Mouse (Mus musculus) CD4-positive helper T cell, adult 2 months (primary cell): ENCODE measurements at regions not wholly inside any gene's neighbourhood (a gene's known extent, or its start where the extent isn't known, plus 50 kb on each side); places are given as distances from the start of the nearest gene placed in this dataset.

ENCODE experiments used
- DNase-seq: peaks from one replicate; pipeline ENCODE4 v3.0.0-alpha.2; 2012; ENCODE audit warnings: low read depth, missing footprints, low spot score

DNA sequence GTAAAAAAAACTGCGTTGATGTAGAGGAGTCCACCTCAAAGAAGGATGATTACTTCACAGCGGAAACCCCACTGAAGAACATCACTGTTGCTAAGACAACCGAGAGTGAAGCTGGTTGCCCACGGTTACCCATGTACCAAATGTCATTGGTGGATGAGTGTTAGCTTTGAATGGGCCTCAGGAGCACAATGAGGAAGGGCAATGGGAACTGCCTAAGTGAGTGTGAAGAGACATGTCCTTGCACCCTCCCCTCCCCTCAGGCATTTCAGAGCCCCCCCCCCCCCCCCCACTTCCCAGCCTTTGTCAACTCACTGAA is 96.1 kb upstream of the Chd2 start:
- DNase-seq: peak; percentile 36

DNA sequence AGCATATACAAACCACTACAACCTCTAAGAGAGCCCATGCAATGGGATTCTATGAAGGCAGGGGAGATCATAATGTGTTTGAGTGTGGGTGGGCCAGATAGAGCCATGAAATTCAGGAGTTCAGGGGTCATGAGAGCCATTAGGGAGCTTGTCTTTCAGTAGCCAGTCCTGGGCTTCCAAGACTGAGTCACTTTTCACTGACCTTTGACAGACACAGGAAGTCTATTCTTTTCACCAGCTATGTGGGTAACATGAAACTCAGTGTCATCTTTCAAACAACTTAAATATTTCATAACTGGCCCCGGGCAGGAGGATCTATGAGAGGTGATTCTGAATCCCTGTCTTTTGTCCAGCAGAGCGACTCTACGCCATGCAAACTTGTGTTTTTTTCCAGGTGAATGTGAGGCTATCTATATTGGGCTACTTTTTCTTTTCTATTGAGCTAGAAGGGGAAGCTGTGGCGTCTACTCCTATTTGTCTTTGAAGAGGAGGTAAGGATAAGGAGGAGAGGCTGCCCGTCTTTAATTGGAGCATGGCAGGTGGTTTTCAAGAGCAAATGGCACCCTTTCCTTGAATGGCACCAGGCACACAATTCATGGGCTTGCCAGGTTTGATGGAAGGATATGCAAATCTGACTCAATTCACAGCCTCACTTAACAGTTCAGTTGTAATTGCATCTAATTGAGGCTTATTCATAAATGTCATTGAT is 95.6 kb upstream of the Chd2 start:
- no peak for DNase-seq

DNA sequence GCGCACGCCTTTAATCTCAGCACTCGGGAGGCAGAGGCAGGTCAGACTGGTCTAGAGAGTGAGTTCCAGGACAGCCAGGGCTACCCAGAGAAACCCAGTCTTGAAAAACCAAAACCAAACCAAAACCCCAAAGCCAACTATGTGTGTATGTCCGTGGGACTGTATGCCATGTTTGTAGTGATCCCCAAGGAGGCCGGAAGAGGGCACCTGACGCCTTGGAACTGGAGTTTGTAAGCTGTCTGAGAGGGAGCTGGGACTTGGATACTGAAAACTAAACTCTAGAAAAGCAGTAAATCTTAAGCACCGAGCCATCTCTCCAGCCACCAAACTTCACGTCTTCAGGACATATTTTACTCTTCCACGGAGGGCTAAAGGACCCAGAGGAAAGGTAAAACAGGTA is 93.8 kb upstream of the Chd2 start:
- DNase-seq: no peak

DNA sequence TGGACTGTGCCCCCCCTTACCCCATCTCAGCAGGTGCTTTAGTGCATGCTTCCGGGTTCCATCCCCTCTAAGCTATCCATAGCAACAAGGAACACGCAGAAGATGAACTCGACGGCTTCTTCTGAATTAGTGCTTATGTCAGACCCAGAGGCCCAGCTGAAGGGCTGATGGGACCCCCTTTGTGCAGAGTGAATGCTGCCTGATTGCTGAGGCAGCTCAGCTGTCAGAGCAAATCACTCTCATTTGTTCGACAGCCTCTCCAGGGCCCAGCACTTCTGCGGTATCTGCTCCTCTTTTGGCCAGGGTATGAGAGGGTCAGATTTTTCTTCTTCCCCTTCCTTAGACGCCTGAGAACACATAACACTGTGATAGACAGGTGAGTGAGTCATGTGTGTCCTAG is 89.2 kb upstream of the Chd2 start:
- no peak for DNase-seq

DNA sequence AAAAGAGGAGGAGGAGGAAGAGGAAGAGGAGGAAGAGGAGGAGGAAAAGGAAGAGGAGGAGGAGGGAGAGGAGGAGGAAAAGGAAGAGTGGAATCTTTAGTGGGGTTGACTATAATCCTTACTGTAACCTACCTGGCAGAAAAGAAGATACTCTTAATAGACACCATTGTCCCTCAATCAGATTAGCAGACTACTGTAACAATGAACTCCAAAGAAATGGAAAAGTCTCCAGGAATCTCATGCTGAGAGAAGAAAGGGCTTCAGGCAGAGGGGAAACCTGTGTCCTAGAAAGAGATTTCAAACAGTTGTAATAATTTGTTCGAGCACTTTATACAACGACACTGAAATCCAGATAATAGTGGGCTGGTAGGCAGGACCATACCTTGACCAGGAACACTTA is 87.6 kb upstream of the Chd2 start:
- DNase-seq: no peak

DNA sequence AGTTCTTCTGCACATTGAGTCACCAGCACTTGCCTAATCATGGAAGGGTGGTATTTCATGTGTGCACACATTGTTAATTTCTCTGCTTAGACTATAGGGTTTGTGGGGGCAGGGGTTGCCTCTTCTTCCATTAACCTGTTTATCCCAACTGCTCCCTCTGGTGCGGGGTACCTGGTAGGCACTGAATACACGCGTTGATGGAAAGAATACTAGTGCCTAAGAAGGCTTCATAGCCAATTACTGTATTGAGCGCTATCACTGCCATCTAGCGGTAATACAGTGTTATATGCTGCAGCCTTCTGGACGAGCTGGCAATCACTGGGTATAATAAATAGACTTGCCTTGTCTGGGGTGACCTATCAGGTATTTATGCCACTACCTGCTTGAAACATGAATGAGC is 86.4 kb upstream of the Chd2 start:
- DNase-seq: peak; percentile 87

DNA sequence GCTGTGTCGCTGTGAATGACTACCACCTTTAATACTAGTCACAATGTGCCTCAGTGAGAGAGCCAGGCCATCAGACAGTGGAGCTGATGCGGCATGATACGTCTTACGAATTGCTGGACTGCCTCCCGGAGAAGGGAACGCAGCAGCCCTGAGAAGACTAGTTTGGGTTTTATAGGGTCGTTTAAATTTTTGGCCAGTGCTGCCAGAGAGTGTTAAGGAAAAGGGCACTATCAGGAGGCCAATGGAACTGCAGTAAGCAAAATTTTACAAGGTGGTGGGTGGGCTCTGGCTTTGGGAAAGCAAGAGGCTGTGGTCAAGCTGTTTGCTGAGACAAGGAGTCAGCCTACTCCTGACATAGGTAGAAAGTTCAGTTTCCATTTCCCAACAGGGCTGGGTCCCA is 84.7 kb upstream of the Chd2 start:
- no peak for DNase-seq

DNA sequence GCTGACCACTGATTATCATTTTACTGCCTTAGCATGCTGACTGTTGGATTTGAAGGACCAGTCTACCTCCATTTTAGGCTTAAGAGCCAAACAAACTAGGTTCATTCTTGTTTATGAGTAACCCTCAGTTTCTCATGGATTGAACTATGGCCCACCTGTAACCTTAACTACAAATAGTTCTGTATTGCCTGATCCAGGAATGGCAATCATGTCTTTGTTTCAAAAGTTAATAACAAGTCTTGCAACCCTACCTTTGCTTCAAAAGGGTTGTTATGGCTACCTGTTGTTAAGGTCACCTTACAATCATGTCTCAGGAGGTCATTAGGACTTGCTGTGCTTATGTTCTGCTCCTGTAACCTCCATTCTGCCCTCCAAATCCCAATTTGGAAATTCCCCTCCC is 84.0 kb upstream of the Chd2 start:
- no peak for DNase-seq

DNA sequence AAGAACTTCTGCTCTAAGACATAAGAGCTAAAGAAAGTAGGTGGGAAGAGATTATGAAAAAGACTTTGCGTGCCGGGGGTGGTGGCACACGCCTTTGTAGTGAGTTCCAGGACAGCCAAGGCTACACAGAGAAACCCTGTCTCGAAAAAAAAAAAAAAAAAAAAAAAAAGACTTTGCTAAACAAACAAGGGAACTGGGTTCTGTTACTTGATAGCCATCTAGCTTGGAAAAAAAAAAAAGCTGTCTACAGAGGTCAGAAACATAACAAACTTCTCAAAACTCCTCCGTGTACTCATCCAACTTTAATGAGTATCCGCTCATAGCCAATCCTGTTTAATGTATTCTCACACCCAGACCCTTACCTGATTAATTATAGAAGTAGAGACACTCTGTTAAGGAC is 83.4 kb upstream of the Chd2 start:
- DNase-seq: no peak

DNA sequence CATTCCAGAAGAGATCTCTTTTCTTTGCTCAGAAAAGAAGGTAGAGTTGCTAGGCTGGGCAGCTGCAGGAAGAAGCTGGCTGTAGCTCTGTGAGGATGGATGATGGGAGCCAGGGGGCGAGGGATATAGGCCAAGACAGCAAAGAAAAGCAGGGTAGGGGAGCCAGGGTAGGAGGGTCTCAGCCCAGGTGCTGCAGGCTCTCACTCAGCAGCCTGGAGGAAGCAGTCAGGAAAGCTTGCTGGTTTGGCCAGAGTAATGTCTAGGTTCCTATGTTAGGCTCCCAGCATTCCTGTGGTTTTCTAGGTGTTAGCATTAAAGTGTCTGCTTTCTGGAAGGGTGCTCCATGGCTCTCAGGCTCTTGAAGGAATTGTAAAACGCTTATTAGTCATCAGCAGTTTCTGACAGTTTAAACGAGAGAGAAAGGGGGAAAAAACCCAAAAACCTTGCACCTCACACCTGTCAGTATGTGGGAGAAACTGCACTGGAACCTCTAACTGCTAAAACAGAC is 82.5 kb upstream of the Chd2 start:
- DNase-seq: no peak

DNA sequence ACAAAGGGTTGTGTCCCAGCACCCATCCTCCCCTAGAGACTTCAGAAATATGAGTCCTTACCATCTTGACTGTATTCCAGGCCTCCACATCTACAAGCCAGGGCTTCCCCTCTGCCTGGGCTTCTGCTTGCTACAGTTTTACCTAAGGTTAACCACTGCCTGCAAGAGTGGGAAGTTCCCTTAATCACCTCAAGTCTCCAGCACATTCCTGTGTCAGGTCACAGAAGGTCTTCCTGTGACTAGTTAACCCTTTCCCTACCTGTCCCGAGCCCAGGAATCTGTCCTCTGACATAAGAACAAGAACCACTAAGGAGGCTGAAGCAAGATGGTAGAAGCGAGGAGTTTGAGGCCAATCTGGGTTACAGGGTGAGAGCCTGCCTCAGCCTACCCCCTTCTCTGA is 80.8 kb upstream of the Chd2 start:
- DNase-seq: peak; percentile 35

DNA sequence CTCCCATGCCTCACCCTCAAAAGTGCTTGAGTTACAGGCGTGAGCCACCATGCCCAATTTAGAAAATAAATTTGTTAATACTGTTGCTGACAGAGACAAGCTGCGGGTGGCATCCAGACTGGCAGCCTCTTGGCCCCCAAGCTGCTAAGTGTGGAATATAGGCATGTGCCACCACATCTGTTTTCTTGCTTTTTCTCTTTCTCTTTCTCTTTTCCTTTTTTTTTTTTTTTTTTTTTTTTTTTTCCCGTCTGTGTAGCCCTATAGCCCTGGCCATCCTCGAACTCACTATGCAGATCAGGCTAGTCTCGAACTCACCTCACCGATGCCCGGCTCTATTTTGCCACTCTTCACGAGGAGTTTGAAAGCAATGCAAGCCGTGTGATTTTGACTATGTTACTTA is 78.7 kb upstream of the Chd2 start:
- DNase-seq: no peak

DNA sequence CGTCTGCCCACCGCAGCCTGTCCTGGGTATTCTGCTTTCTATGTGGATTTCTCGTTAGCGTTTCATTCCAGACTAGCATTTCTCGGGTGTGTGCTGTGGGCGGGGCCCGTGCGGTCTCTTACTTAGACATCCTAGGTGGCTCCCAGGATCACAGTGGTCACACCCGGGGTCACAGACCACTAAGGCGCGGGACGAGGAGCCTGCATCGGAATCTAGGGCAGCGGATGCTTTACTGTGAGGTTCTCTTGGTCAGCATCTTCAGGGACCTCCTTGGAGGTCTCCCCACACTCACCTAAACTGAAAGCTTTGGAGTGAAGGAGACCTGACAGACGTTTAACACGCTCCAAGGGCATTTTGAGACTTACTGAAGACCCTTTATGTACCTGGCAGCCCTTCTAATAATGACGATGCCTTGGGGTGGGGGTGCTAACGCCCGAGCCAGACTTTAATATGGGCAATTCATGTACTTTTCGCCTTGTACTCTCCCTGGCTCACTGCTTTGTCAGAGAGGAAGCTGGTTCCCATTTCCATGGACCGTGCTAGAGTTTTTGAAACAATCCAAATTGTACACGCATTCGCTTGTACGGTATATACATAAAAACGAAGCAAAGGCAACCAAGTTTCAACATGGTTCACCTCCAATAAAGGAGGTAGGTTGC is 77.3 kb upstream of the Chd2 start:
- no peak for DNase-seq

DNA sequence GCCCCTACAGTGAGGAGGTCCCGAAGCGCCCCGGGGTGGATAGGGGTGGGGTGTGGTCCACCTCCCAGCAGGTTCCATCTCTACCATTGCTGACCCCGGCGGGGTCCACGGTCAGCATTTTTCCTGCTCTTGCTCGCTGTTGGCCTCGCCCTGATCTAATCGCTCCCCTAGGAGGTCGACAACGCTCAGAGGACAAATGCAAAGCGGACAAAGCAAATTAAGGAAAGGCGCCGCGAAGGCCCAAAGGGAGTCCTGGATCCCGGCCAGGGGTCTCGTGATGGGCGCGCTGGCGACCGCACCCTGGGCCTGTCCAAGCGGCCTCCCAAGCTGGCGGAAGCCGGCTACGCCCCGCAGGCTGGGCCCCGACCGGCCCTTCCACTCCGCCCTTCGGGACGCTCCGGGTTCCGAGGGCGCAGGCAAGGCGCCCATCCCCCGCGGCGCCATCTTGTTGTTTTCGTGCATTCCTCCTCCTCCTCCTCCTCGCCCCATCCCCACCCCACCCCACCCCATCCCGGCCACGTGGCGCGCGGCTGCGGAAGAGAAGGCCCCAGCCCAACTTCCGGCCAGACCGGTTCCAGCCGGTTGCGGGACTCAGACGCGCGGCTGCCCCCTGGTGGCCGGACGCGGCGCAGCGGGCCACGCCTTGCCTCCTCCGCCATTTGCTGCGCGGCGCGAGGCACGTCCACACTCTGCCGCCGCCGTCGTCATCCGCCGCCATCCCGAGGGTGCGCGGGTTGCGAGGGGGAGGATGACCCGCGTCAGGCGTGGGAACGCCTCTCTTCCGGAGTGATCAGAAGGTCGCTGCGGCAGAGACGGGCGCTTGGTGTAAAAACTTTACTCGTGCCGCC is 76.5 kb upstream of the Chd2 start:
- peak; percentile 99 for DNase-seq

DNA sequence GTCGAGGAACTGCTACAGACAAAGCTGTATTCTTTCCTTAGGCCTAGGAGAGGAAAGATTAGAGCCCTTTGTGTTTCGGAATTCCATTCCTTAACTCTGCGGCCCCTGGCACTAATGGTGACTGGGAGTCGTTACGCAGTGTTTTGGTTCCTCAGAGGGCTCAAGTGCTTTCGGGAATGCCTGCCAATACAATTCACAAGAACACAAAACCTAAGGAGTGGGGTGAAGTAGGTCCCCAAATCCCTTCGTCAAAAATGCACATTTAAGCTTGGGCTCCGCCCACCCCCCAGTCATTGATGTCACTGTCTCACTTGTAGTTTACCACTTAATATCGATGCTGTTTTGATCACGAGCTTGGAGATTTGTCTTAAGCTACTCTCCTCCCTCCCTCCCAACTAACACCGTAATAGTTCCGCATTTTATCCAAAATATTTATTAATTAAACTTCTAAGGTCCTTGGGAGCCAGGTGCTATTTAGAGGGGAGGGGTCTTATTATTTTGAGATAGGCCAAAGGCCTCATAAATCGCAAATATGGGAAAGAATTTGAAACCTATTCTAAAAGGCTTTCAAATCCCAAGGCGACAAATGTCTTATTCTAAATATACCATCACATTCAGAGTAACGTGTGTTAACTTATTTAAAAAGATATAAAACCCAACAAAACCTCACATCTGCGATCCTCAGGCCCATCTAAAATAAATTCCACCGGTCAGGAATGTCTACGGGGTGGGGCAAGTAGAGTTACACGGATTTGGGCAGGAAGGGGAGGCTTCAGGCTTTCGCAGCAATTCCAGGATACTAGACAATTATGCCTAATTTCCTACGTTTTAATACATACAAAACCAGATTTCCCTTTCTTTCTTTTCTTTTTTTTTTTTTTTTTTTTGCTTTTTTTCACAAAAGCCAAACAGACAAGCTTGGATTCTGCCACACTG is 75.6 kb upstream of the Chd2 start:
- DNase-seq: peak; percentile 85

DNA sequence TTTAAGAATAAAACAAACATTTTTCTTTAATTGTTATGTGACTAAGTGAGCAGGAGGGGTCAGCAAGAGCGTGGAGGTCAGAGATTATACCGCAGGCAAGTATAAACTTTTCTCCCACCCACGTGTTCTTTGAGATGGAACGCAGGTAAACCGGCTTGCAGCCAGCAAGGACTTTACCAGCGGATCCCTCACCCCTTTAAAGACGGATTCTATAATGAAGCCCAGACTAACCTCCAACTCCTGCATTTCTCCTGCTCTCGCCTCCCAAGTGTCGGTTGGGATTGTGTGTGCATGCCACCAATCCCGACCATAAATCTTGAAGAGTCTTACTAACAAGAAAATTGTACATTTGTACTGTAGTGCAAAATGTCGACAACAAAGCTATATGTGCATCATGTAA is 74.4 kb upstream of the Chd2 start:
- DNase-seq: no peak

DNA sequence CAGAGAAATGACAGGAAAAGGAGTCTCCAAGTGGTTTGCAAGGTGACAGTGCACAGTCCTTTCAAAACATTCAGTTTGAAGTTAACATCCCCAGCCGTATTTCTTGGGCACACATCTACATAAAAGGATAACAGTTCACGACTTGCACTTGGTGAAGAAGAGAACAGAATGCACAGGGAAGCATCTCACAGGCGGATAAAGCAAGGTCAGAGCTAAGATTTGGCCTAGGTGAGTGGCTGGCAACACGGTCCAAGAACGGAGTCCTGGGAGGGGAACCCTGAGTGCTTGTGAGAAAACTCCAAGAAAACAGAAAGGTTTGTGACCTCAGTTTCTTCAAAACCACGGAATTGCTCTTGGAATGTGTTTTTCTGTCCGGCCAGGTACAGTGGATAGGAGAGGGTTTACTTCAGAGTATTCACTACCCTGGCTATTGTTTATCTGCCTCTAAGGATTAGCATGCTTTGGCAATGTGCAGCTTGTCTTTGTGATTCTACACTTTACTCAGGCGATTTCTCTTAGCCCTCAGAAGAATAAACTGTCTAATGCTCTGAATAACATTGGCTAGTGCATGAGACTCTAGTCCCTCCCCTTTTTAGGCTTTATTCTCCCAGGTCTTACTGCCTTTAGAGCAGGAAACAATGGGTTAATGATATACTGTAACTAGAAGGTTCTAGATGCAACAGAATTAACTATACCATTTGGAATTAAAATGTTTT is 73.4 kb upstream of the Chd2 start:
- no peak for DNase-seq

DNA sequence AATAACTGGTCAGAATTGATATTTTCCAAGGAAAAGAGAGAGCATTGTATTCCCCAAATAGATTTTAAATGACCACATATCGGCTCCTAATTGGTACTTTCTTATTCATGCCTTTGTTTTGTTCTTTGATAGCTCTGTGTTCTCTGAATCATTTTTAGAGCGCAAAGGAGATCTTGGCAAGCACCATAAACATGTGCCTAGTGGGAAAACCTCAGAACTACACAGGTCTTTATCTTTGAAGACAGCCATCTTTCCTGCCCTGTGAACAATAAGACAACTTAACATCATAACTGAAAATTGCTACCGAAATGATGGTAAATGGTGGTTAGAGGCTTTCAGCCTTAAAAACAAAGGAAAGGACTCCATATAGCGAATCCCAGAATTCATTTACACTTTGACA is 72.7 kb upstream of the Chd2 start:
- DNase-seq: no peak

DNA sequence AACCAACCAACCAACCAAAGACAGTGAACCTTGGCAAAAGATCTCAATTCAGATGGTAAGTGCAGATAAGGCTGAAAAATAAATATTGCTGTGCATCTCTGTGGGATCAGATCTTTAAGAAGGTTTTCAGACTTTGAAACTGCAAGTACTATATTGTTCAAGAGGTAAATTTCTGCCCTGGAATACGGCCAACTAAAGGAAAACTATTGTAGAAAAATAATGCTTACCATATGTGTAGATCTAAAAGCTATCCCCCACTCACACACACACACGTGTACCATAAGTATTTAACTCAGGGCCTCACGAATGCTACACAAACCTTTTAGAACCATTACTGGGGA is 71.1 kb upstream of the Chd2 start:
- DNase-seq: peak; percentile 36

DNA sequence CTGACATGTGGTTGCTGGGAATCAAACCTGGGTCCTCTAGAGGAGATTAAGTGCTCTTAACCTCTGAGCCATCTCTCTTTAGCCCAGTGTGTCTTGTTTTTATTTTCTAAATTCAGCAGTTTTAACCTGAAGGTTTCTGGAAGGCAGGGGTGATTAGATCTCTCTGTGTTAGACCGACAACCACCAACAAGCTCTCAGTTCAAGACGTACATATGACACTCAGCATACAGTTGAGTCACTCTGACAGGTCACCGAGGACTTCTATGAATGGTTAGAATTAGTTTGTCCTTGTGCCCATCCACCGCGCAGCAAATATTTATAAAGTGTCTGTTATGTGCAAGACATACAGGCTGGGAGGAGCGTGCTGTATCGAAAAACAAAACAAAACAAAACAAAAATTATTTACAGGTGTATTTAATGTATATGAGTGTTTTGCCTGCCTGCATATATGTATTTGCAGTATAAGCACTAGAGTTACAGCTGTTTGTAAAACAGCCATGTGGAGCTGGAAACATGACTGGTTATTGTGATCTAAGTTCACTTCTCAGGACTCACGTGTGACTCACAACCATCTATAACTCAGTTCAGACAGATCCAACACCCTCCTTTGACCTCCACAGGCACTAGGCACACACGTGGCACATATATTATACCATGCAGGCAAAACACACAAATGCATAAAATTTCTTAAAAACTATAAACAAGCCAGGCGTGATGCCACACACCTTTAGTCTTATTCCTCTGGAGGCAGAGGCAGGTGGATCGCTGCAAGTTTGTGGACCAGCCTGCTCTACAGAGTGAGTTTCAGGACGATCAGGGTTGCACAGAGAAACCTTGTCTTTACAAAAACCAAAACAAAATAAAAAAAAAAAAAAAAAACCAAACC is 70.5 kb upstream of the Chd2 start:
- DNase-seq: peak; percentile 61
